Mouse (Mus musculus) heart, embryonic 11.5 days (tissue): ENCODE measurements around the gene Apobec4. TPM values are rescaled to one million over a fixed set of nuclear protein-coding genes. Genes with fewer than 3 reads are reported as not detected.
A peak's percentile ranks its signal among the peaks of the same experiment; 100 is the strongest.

Experiments
- ATAC-seq: fragments of 200-750 bp; cut with Nextera tagmentation; replicated peaks from 2 replicates; pipeline ENCODE4 v1.8.0; 2017; ENCODE audit warnings: moderate library complexity; ENCODE audit not compliant: insufficient number of reproducible peaks, low FRiP score, low TSS enrichment
- H3K27ac ChIP-seq: fragments of 300-500 bp; sonication (generic); 2 replicates; pipeline ENCODE4 v1.5.1; 2014; ENCODE audit warnings: mild to moderate bottlenecking, low read depth, low read length
- H3K27me3 ChIP-seq: fragments of 300-500 bp; sonication (generic); 2 replicates; pipeline ENCODE4 v1.6.1; 2014; ENCODE audit warnings: mild to moderate bottlenecking, low read length, mixed read lengths; ENCODE audit not compliant: control insufficient read depth, insufficient read depth
- H3K36me3 ChIP-seq: fragments of 300-500 bp; sonication (generic); 2 replicates; pipeline ENCODE4 v1.6.1; 2014; ENCODE audit warnings: mild to moderate bottlenecking, low read length, moderate library complexity, mixed read lengths; ENCODE audit not compliant: control insufficient read depth, insufficient read depth
- H3K4me1 ChIP-seq: fragments of 300-500 bp; sonication (generic); 2 replicates; pipeline ENCODE4 v1.6.1; 2014; ENCODE audit warnings: low read length; ENCODE audit not compliant: control insufficient read depth, insufficient read depth
- H3K4me2 ChIP-seq: fragments of 300-500 bp; sonication (generic); 2 replicates; pipeline ENCODE4 v1.6.1; 2014; ENCODE audit warnings: mild to moderate bottlenecking, moderate library complexity
- H3K4me3 ChIP-seq: fragments of 300-500 bp; sonication (generic); 2 replicates; pipeline ENCODE4 v1.5.1; 2014; ENCODE audit warnings: low read depth, low read length
- H3K9ac ChIP-seq: fragments of 300-500 bp; sonication (generic); 2 replicates; pipeline ENCODE4 v1.6.1; 2014; ENCODE audit warnings: mild to moderate bottlenecking, low read depth, low read length, moderate library complexity
- H3K9me3 ChIP-seq: fragments of 300-500 bp; sonication (generic); replicated peaks from 2 replicates; pipeline ENCODE4 v1.6.1; 2016; ENCODE audit warnings: low read length; ENCODE audit not compliant: control insufficient read depth
- WGBS: fragments of 180-500 bp; shearing (Covaris S2); extraction: QIAGEN DNeasy Blood & Tissue Kit; methylation state at CpG from one replicate; pipeline ENCODE4 v1.1.7; 2014; ENCODE audit not compliant: insufficient replicate concordance; 5-methylcytosine and 5-hydroxymethylcytosine counted together
- polyA plus RNA-seq: library from polyadenylated mRNA; unstranded; fragments of >200 nt; fragmentation: Nextera tagmentation; extraction: Ambion mirVana; gene quantifications from 2 replicates; pipeline ENCODE4 v1.2.1, GENCODE M21; 2014

The Apobec4 gene
- not detected in 2 replicates for polyA plus RNA-seq

DNA sequence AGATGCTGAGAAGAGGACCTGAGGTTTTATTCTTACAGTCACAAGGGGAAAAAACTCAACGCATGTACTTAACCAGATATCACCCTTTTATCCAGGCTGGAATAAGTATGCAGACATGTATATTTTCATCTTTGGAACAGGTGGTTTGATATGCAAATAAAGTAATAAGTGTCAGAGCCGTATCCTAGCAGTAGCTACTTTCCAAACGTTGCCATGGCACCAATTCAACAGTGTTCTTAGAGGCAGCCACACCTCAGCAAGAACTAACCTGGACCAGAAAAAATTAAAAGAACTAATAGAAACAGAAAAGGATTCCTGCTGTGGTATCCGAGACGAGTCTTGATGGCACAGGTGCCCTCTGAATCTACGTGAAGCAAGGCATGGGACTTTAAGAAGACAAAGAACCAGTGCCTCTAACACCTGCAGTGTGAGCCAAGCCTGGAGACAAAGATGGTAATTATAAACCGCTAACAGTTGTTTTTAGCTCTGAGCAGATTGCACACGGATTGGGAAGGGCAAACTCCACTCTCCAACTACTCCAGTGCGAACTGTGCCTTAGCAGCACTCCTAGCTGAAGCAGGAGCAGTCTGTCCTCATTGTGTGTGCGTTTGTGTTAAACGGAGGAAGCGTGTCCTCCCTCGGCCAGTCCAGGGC is at the start of gene Apobec4:
TSS of gene Apobec4 (plus strand) at position 240 of the 654 bp plus-strand sequence.
- Histone ChIP-seq H3K27me3 (no peaks in the 10 kb centered on the region), H3K4me1 (no peaks in the 10 kb centered on the region), H3K9me3 (no peaks in the 10 kb centered on the region), H3K36me3 (no peaks in the 10 kb centered on the region), H3K9ac (no peak within 1 kb of the TSS), H3K4me3 (no peak within 1 kb of the TSS), H3K27ac (no peak within 1 kb of the TSS), H3K4me2 (no peak within 1 kb of the TSS)
- no peak for ATAC-seq
- WGBS, result 74% methylated on average over 13 of the region's 13 CpGs

DNA sequence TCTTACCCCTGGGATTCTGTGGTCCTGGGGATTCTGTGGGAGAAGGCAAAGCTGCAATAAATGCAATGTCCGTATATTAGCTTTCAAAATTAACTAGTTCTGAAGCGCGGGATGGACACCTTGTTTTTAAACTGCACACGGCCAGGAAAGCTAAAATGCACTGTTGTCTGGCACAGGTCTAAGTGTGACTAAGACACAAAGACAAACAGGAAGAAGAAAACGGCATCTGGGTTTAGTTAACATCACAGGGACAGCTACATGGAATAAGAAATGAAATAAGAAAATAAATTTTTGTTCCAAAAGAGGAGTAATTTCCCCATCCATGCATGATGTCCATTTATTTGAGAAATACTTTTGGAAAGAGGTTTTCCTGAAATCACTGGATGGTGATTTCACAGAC is 49.3 kb upstream of the Apobec4 start:
- Histone ChIP-seq H3K9me3 (no peaks in the 10 kb centered on the region), H3K4me2 (no peak overlapping the region), H3K27me3 (no peaks in the 10 kb centered on the region), H3K27ac (no peak overlapping the region), H3K36me3 (no peaks in the 10 kb centered on the region), H3K4me3 (no peak overlapping the region), H3K9ac (no peak overlapping the region), H3K4me1 (peaks cover 16% of the 10 kb centered on the region)
- ATAC-seq, result no peak
- WGBS, result 75% methylated on average over 5 of the region's 5 CpGs

DNA sequence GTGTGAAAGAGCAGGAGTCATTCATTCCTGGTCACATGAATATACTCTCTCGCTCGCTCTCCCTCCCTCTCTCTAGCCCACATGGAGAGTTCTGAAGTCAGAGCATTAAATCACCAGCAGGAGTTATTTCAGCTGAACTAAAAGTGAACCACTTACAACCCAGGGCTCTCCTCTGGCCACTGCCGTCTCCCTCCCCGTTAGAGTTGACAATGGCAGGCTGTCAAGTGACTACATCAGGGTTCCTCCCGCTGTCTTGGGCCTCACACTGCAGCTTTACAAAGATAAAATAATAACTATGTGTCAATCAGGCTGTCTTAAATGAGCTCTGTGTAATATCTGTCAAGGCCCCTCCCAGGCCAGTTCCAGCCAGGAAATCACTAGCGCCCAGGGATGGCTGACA is 47.4 kb upstream of the Apobec4 start:
- Histone ChIP-seq H3K4me2 (peak overlapping the region; percentile 43), H3K4me3 (no peak overlapping the region), H3K4me1 (peaks cover 16% of the 10 kb centered on the region), H3K27me3 (no peaks in the 10 kb centered on the region), H3K36me3 (no peaks in the 10 kb centered on the region), H3K9me3 (no peaks in the 10 kb centered on the region), H3K27ac (peak overlapping the region; percentile 71), H3K9ac (no peak overlapping the region)
- peak; percentile 78; the same call in 1 of the 2 replicates for ATAC-seq
- WGBS, result 22% methylated on average over 6 of the region's 6 CpGs

DNA sequence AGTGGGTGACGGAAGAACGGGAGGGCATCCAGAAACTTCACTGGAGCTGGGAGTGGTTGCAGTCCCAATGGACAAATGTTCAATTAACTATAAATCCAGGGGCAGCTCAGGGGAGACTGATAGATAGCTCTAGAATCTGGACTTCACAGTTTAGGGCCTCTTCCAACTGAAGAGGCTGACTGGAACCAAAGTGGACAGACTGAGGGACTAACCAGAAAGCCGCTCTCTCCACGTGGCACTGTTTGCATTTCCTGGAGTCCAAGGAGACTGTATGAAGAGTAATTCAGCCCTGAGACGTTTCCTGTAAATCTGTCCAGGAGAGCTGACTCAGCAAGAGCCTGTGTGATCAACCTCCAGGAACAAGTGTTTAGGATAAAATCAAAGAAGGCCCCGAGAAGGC is 46.4 kb upstream of the Apobec4 start:
- no peak for ATAC-seq
- no peaks in the 10 kb centered on the region for H3K9me3 ChIP-seq
- no peak overlapping the region for H3K4me2 ChIP-seq
- H3K36me3 ChIP-seq, result no peaks in the 10 kb centered on the region
- no peaks in the 10 kb centered on the region for H3K27me3 ChIP-seq
- 0 out of 2 replicates have a peak overlapping the region, but pooled peaks have one; percentile 10 for H3K9ac ChIP-seq
- H3K4me1 ChIP-seq, result peaks cover 16% of the 10 kb centered on the region
- no peak overlapping the region; the same call in 1 of the 2 replicates for H3K27ac ChIP-seq
- H3K4me3 ChIP-seq, result no peak overlapping the region
- WGBS, result 46% methylated on average over 6 of the region's 6 CpGs

DNA sequence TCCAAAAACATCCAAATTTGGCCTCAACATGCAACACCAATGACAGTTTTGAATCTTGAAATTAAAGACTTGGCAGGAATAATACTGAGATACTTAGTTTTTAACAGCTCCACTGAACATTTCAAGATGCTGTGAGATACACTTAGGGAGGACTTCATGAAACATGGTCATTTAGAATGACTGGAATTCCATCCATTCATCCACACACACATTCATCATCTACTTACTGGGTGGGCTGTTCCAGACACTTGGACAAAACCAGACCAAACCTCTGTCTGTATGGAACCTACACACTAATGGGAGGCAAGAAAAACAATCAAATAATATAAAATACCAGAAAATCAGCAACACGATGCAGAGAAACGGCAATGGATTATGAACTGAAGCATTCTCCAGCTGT is 42.8 kb upstream of the Apobec4 start:
- Histone ChIP-seq H3K4me2 (no peak overlapping the region), H3K4me3 (no peak overlapping the region), H3K9ac (no peak overlapping the region), H3K36me3 (no peaks in the 10 kb centered on the region), H3K27ac (no peak overlapping the region), H3K4me1 (peaks cover 16% of the 10 kb centered on the region), H3K9me3 (no peaks in the 10 kb centered on the region), H3K27me3 (no peaks in the 10 kb centered on the region)
- 87% methylated on average over 2 of the region's 2 CpGs for WGBS
- ATAC-seq, result no peak

DNA sequence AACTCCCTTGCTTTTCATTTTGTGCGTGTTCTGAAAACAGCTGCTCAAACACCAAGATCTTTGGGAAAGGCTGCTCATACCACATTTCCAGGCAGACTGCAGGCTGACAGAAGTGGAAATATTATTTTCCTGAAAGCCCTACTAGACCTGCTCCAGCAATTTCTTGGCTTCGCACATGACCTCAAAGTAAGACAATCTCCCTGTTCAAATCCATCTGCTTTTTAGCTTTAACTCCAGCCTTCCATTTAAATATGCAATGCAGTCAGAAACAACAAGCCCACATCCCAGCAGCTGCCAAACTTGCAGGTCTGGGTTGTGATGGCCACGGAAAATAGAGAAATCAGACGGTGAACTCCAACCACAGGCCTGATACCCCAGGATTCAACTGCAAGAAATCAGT is 39.3 kb upstream of the Apobec4 start:
- Histone ChIP-seq H3K27ac (no peak overlapping the region), H3K27me3 (no peaks in the 10 kb centered on the region), H3K4me3 (no peak overlapping the region), H3K4me2 (no peak overlapping the region), H3K9ac (no peak overlapping the region), H3K4me1 (no peaks in the 10 kb centered on the region), H3K9me3 (no peaks in the 10 kb centered on the region), H3K36me3 (no peaks in the 10 kb centered on the region)
- ATAC-seq, result no peak
- WGBS, result 85% methylated on average over 4 of the region's 4 CpGs

DNA sequence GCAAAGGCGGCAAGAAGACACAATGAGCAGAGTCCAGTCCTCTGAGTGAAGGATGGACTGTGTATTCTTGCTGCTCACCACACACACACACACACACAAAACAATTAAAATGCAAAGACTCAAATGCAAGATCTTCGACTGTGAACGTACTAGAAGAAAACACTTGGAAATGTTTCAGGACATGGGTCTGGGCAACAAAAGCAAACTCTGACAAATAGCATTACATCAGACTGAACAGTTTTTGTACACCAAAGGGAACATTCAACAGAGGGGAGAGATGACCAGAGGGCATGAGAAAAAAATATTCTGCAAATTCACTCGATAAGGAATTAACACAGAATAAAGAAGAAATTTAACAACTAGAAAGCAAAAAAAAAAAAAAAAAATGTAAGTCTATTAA is 36.4 kb upstream of the Apobec4 start:
- Histone ChIP-seq H3K27ac (no peak overlapping the region), H3K27me3 (no peaks in the 10 kb centered on the region), H3K9me3 (no peaks in the 10 kb centered on the region), H3K4me2 (no peak overlapping the region), H3K4me1 (peaks cover 9% of the 10 kb centered on the region), H3K9ac (no peak overlapping the region), H3K4me3 (no peak overlapping the region), H3K36me3 (no peaks in the 10 kb centered on the region)
- WGBS, result 81% methylated on average over 4 of the region's 4 CpGs
- ATAC-seq, result no peak

DNA sequence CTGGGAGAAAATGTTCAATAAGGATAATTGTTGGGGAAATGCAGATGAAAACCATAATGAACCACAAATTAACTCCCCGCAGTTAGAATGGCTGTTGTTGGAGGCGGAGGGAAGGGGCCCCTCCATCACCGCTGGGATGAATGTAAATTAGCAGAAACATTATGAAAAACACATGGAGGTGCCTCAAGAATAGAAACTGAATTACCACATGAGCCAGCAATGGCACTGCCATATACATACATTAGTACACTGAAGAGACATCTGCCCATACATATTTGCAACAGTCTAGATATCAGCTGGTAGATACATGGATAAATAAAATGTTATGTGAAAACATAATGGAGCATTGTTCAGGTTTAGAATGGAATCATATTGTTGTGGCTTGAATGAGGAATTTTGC is 35.9 kb upstream of the Apobec4 start:
- no peaks in the 10 kb centered on the region for H3K36me3 ChIP-seq
- no peaks in the 10 kb centered on the region for H3K27me3 ChIP-seq
- H3K27ac ChIP-seq, result no peak overlapping the region
- peaks cover 9% of the 10 kb centered on the region for H3K4me1 ChIP-seq
- 89% methylated on average over 3 of the region's 3 CpGs for WGBS
- no peaks in the 10 kb centered on the region for H3K9me3 ChIP-seq
- no peak overlapping the region for H3K4me3 ChIP-seq
- ATAC-seq, result no peak
- no peak overlapping the region for H3K9ac ChIP-seq
- no peak overlapping the region for H3K4me2 ChIP-seq

DNA sequence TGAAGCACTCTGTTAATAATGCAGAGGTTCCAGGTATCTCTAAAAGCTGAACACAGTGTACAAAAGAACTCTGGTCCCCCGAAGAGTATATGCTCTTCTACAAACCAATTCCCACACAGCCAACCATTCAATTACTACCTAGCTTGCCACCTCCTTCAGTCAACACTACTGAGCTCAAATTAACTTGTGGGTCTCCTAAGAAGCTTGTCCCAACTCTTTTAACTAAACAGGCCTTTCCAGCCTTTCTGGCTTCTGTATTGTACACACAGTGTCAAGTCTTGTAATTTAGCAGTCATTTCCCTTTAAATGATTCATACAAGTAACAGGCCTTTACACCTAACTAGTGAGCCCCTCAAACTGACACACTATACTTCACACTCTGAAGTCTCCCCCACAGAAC is 33.0 kb upstream of the Apobec4 start:
- 73% methylated on average over 1 of the region's 1 CpGs for WGBS
- H3K27ac ChIP-seq, result no peak overlapping the region

More for the DNA sequence above, 33.0 kb upstream of the Apobec4 start:
- Histone ChIP-seq H3K36me3 (no peaks in the 10 kb centered on the region), H3K4me2 (no peak overlapping the region), H3K4me3 (no peak overlapping the region), H3K9ac (0 out of 2 replicates have a peak overlapping the region, but pooled peaks have one; percentile 5), H3K4me1 (peaks cover 9% of the 10 kb centered on the region), H3K27me3 (no peaks in the 10 kb centered on the region), H3K9me3 (no peaks in the 10 kb centered on the region)
- no peak for ATAC-seq
